Mouse (Mus musculus): Measurements from ENCODE around the gene Cryl1. TPM values are rescaled to one million over a fixed set of nuclear protein-coding genes. Genes with fewer than 3 reads are reported as not detected.

Cryl1 gene
- polyA plus RNA-seq, 1 experiment from 2014 or later: 16.6 TPM

GRCm38 (mm10) chr14:57385667-57386066, 12.7 kb downstream of the Cryl1 start:
- H3K4me2 ChIP-seq (ENCODE audit: low read depth, low read length): no peak overlapping the region
- H3K27ac ChIP-seq (ENCODE audit: low read length): no peak overlapping the region
- no peaks in the 10 kb centered on the region for H3K36me3 ChIP-seq (ENCODE audit: control insufficient read depth, insufficient read depth)
- 71% methylated on average over 5 of the region's 5 CpGs for WGBS
- ATAC-seq (replicated peaks; ENCODE audit: extremely low read depth, insufficient read depth, low FRiP score): no peak
- H3K27me3 ChIP-seq (ENCODE audit: control insufficient read depth, insufficient read depth, low read length): no peaks in the 10 kb centered on the region
- no peaks in the 10 kb centered on the region for H3K9me3 ChIP-seq (replicated peaks; ENCODE audit: control insufficient read depth, low read length)
- H3K4me1 ChIP-seq (ENCODE audit: control insufficient read depth, insufficient read depth, low read length): no peaks in the 10 kb centered on the region
- H3K9ac ChIP-seq (ENCODE audit: low read length): no peak overlapping the region
- H3K4me3 ChIP-seq (ENCODE audit: low read length): no peak overlapping the region

GRCm38 (mm10) chr14:57377531-57377930, 20.8 kb downstream of the Cryl1 start:
- no peak overlapping the region for H3K27ac ChIP-seq (ENCODE audit: low read length)
- H3K9me3 ChIP-seq (replicated peaks; ENCODE audit: control insufficient read depth, low read length): no peaks in the 10 kb centered on the region
- H3K4me2 ChIP-seq (ENCODE audit: low read depth, low read length): no peak overlapping the region
- H3K9ac ChIP-seq (ENCODE audit: low read length): no peak overlapping the region
- H3K4me3 ChIP-seq (ENCODE audit: low read length): no peak overlapping the region
- ATAC-seq (replicated peaks; ENCODE audit: extremely low read depth, insufficient read depth, low FRiP score): no peak
- 70% methylated on average over 5 of the region's 5 CpGs for WGBS
- H3K36me3 ChIP-seq (ENCODE audit: control insufficient read depth, insufficient read depth): no peaks in the 10 kb centered on the region
- no peaks in the 10 kb centered on the region for H3K27me3 ChIP-seq (ENCODE audit: control insufficient read depth, insufficient read depth, low read length)
- no peaks in the 10 kb centered on the region for H3K4me1 ChIP-seq (ENCODE audit: control insufficient read depth, insufficient read depth, low read length)

GRCm38 (mm10) chr14:57376956-57377355, 21.4 kb downstream of the Cryl1 start:
- H3K9me3 ChIP-seq (replicated peaks; ENCODE audit: control insufficient read depth, low read length): no peaks in the 10 kb centered on the region
- no peaks in the 10 kb centered on the region for H3K4me1 ChIP-seq (ENCODE audit: control insufficient read depth, insufficient read depth, low read length)
- no peaks in the 10 kb centered on the region for H3K27me3 ChIP-seq (ENCODE audit: control insufficient read depth, insufficient read depth, low read length)
- WGBS: 79% methylated on average over 9 of the region's 9 CpGs
- no peak overlapping the region for H3K4me3 ChIP-seq (ENCODE audit: low read length)
- no peak overlapping the region for H3K4me2 ChIP-seq (ENCODE audit: low read depth, low read length)
- no peak for ATAC-seq (replicated peaks; ENCODE audit: extremely low read depth, insufficient read depth, low FRiP score)
- no peaks in the 10 kb centered on the region for H3K36me3 ChIP-seq (ENCODE audit: control insufficient read depth, insufficient read depth)
- no peak overlapping the region for H3K9ac ChIP-seq (ENCODE audit: low read length)
- no peak overlapping the region for H3K27ac ChIP-seq (ENCODE audit: low read length)

- 74% methylated on average over 8 of the region's 8 CpGs for WGBS
- H3K4me2 ChIP-seq (ENCODE audit: low read depth, low read length): no peak overlapping the region
- no peak overlapping the region for H3K27ac ChIP-seq (ENCODE audit: low read length)
- H3K9me3 ChIP-seq (replicated peaks; ENCODE audit: control insufficient read depth, low read length): no peaks in the 10 kb centered on the region
- ATAC-seq (replicated peaks; ENCODE audit: extremely low read depth, insufficient read depth, low FRiP score): no peak
- no peak overlapping the region for H3K9ac ChIP-seq (ENCODE audit: low read length)
- H3K27me3 ChIP-seq (ENCODE audit: control insufficient read depth, insufficient read depth, low read length): no peaks in the 10 kb centered on the region
- H3K36me3 ChIP-seq (ENCODE audit: control insufficient read depth, insufficient read depth): no peaks in the 10 kb centered on the region
- no peak overlapping the region for H3K4me3 ChIP-seq (ENCODE audit: low read length)
- no peaks in the 10 kb centered on the region for H3K4me1 ChIP-seq (ENCODE audit: control insufficient read depth, insufficient read depth, low read length)
These were observed 22.3 kb downstream of the Cryl1 start for GRCm38 (mm10) chr14:57376016-57376415.

GRCm38 (mm10) chr14:57375205-57375604, 23.1 kb downstream of the Cryl1 start:
- Histone ChIP-seq H3K27ac (ENCODE audit: low read length) (no peak overlapping the region), H3K4me3 (ENCODE audit: low read length) (no peak overlapping the region), H3K9me3 (replicated peaks; ENCODE audit: control insufficient read depth, low read length) (no peaks in the 10 kb centered on the region), H3K4me2 (ENCODE audit: low read depth, low read length) (no peak overlapping the region), H3K36me3 (ENCODE audit: control insufficient read depth, insufficient read depth) (no peaks in the 10 kb centered on the region), H3K27me3 (ENCODE audit: control insufficient read depth, insufficient read depth, low read length) (no peaks in the 10 kb centered on the region), H3K9ac (ENCODE audit: low read length) (no peak overlapping the region), H3K4me1 (ENCODE audit: control insufficient read depth, insufficient read depth, low read length) (no peaks in the 10 kb centered on the region)
- ATAC-seq (replicated peaks; ENCODE audit: extremely low read depth, insufficient read depth, low FRiP score): no peak
- 65% methylated on average over 9 of the region's 9 CpGs for WGBS

- Histone ChIP-seq H3K9ac (ENCODE audit: low read length) (no peak overlapping the region), H3K4me2 (ENCODE audit: low read depth, low read length) (no peak overlapping the region), H3K36me3 (ENCODE audit: control insufficient read depth, insufficient read depth) (no peaks in the 10 kb centered on the region), H3K4me3 (ENCODE audit: low read length) (no peak overlapping the region), H3K27ac (ENCODE audit: low read length) (no peak overlapping the region), H3K4me1 (ENCODE audit: control insufficient read depth, insufficient read depth, low read length) (no peaks in the 10 kb centered on the region), H3K27me3 (ENCODE audit: control insufficient read depth, insufficient read depth, low read length) (no peaks in the 10 kb centered on the region), H3K9me3 (replicated peaks; ENCODE audit: control insufficient read depth, low read length) (no peaks in the 10 kb centered on the region)
- 45% methylated on average over 8 of the region's 8 CpGs for WGBS
- ATAC-seq (replicated peaks; ENCODE audit: extremely low read depth, insufficient read depth, low FRiP score): no peak; the same call in 1 of the 2 replicates
These were observed 25.8 kb downstream of the Cryl1 start for GRCm38 (mm10) chr14:57372348-57373102.

- peaks cover under 1% of the 10 kb centered on the region for H3K27me3 ChIP-seq (ENCODE audit: control insufficient read depth, insufficient read depth, low read length)
- H3K27ac ChIP-seq (ENCODE audit: low read length): no peak overlapping the region
- no peaks in the 10 kb centered on the region for H3K36me3 ChIP-seq (ENCODE audit: control insufficient read depth, insufficient read depth)
- no peaks in the 10 kb centered on the region for H3K9me3 ChIP-seq (replicated peaks; ENCODE audit: control insufficient read depth, low read length)
- H3K4me2 ChIP-seq (ENCODE audit: low read depth, low read length): no peak overlapping the region
- WGBS: 66% methylated on average over 4 of the region's 4 CpGs
- ATAC-seq (replicated peaks; ENCODE audit: extremely low read depth, insufficient read depth, low FRiP score): no peak
- H3K4me1 ChIP-seq (ENCODE audit: control insufficient read depth, insufficient read depth, low read length): no peaks in the 10 kb centered on the region
- no peak overlapping the region for H3K9ac ChIP-seq (ENCODE audit: low read length)
- H3K4me3 ChIP-seq (ENCODE audit: low read length): no peak overlapping the region
These were observed 31.0 kb downstream of the Cryl1 start for GRCm38 (mm10) chr14:57367327-57367726.

GRCm38 (mm10) chr14:57366724-57367123, 31.6 kb downstream of the Cryl1 start:
- no peak for ATAC-seq (replicated peaks; ENCODE audit: extremely low read depth, insufficient read depth, low FRiP score)
- Histone ChIP-seq H3K27me3 (ENCODE audit: control insufficient read depth, insufficient read depth, low read length) (peaks cover 3% of the 10 kb centered on the region), H3K27ac (ENCODE audit: low read length) (no peak overlapping the region), H3K9me3 (replicated peaks; ENCODE audit: control insufficient read depth, low read length) (no peaks in the 10 kb centered on the region), H3K4me2 (ENCODE audit: low read depth, low read length) (no peak overlapping the region), H3K9ac (ENCODE audit: low read length) (no peak overlapping the region), H3K36me3 (ENCODE audit: control insufficient read depth, insufficient read depth) (no peaks in the 10 kb centered on the region), H3K4me1 (ENCODE audit: control insufficient read depth, insufficient read depth, low read length) (no peaks in the 10 kb centered on the region), H3K4me3 (ENCODE audit: low read length) (no peak overlapping the region)
- WGBS: 61% methylated on average over 5 of the region's 5 CpGs

GRCm38 (mm10) chr14:57365341-57365740, 33.0 kb downstream of the Cryl1 start:
- Histone ChIP-seq H3K9ac (ENCODE audit: low read length) (no peak overlapping the region), H3K4me1 (ENCODE audit: control insufficient read depth, insufficient read depth, low read length) (no peaks in the 10 kb centered on the region), H3K4me2 (ENCODE audit: low read depth, low read length) (no peak overlapping the region), H3K27ac (ENCODE audit: low read length) (no peak overlapping the region), H3K36me3 (ENCODE audit: control insufficient read depth, insufficient read depth) (no peaks in the 10 kb centered on the region), H3K27me3 (ENCODE audit: control insufficient read depth, insufficient read depth, low read length) (peaks cover 3% of the 10 kb centered on the region), H3K9me3 (replicated peaks; ENCODE audit: control insufficient read depth, low read length) (no peaks in the 10 kb centered on the region), H3K4me3 (ENCODE audit: low read length) (no peak overlapping the region)
- no peak for ATAC-seq (replicated peaks; ENCODE audit: extremely low read depth, insufficient read depth, low FRiP score)
- 78% methylated on average over 9 of the region's 9 CpGs for WGBS
